Comparison of ENCODE assay signal across 18 mouse cellular contexts in the genomic region with DNA sequence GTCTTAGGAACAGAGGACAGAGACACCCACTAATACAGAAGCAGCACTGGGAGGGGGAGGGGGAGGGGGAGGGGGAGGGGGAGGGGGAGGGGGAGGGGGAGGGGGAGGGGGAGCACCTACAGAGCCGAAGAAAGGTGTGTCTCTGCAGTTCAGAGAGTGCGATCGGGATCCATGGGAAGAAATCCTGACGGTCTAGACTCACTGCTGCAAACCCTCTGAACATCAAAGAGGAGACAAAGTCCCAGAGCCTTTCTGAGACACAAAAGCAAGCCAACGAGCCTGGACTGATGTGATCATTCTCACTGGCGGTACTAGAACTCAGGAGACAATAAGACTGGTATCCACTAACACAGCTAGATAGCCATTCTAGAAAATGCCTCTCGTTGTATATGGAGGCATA.
DNase-seq lines count a peak whose midpoint lies in the region; TF ChIP-seq lines count a peak whose summit lies in the region.
"Had no signal": no experiment of that assay in that cellular context is flagged by ENCODE, and none has a peak within 500 bp of the region (broad histone marks: within the 10 kb centered on the region; RNA-seq: fewer than 3 reads in every experiment).

No protein-coding gene starts in this region.

- peaks cover 0 to 9% of the 10 kb centered on the region in 2 experiments; a peak in 3 of 4 replicates for H3K4me1 ChIP-seq in ES-E14 (ENCODE audit: control insufficient read depth in 2 of 2, insufficient read depth in 2 of 2, low read length in 2 of 2, poor library complexity in 1 of 2)
- H3K4me1 ChIP-seq: embryonic facial prominence, embryonic 12.5 days; forebrain, embryonic 13.5 days; forebrain, embryonic 15.5 days had no signal

- in situ Hi-C loops in ES-E14 (cut with MboI; ENCODE audit: low sequenced_read_pairs in 2 of 2, unreplicated experiment in 2 of 2): no loop called here

- DNase-seq in ES-E14 (ENCODE audit: low read depth, low spot score) (peak; percentile 21), ZHBTc4 (ENCODE audit: low read depth, low spot score) (peak; percentile 76)
- DNase-seq in right cerebral cortex, postnatal 36 days (ENCODE audit: low spot score in 2 of 2): no peak
- no peak for DNase-seq in right cerebral cortex, postnatal 10 days (ENCODE audit: low spot score in 2 of 2)
- DNase-seq in thymus, postnatal 4 days: no peak
- DNase-seq: adrenal gland, adult 2 months; adrenal gland, postnatal 10 days; adrenal gland, postnatal 25 days; cerebellum, adult 11-12 months; cerebellum, adult 2 months; cerebellum, adult 9-10 months; cerebellum, postnatal 10 days; cerebellum, postnatal 25 days; forebrain, postnatal 0 days had no signal

- H3K27ac ChIP-seq in ES-E14 (ENCODE audit: insufficient read depth, low read depth, low read length, poor library complexity, severe bottlenecking): no peak overlapping the region; the same call in 1 of the 2 replicates
- H3K27ac ChIP-seq: embryonic facial prominence, embryonic 10.5 days; embryonic facial prominence, embryonic 12.5 days; forebrain, embryonic 13.5 days; forebrain, embryonic 15.5 days had no signal

- H3K36me3 ChIP-seq in ES-E14 (ENCODE audit: control insufficient read depth, insufficient read depth, low read length, poor library complexity, severe bottlenecking): peaks cover 10% of the 10 kb centered on the region

- H3K4me3 ChIP-seq in ES-E14 (ENCODE audit: insufficient read depth in 1 of 2, low read depth in 1 of 2, low read length in 2 of 2, poor library complexity in 1 of 2, severe bottlenecking in 1 of 2): no peak overlapping the region
- H3K4me3 ChIP-seq: embryonic facial prominence, embryonic 10.5 days; embryonic facial prominence, embryonic 12.5 days; forebrain, embryonic 13.5 days; forebrain, embryonic 15.5 days had no signal

- no peaks in the 10 kb centered on the region for H3K9me3 ChIP-seq in ES-E14 (ENCODE audit: control insufficient read depth, insufficient read depth, low read depth, low read length)
- H3K9me3 ChIP-seq: embryonic facial prominence, embryonic 10.5 days; embryonic facial prominence, embryonic 12.5 days; forebrain, embryonic 13.5 days; forebrain, embryonic 15.5 days had no signal

- H3K9ac ChIP-seq in ES-E14 (ENCODE audit: insufficient read depth, low read depth, low read length, poor library complexity, severe bottlenecking): no peak overlapping the region
- H3K9ac ChIP-seq: embryonic facial prominence, embryonic 12.5 days; forebrain, embryonic 13.5 days; forebrain, embryonic 15.5 days; forebrain, postnatal 0 days had no signal

TF ChIP-seq in ES-E14, 5 proteins besides CTCF, POLR2A, EP300 and RAD21:
- TF ChIP-seq ZC3H11A (IDR thresholded peaks at IDR 0.05; ENCODE audit: borderline replicate concordance, low read depth, low read length): no peak
- TF ChIP-seq HCFC1 (IDR thresholded peaks at IDR 0.05; ENCODE audit: borderline replicate concordance, insufficient read depth, low read length): no peak
- TF ChIP-seq ZNF384 (IDR thresholded peaks at IDR 0.05; ENCODE audit: low read depth, low read length): no peak
- no peak for TF ChIP-seq MAFK (IDR thresholded peaks at IDR 0.05; ENCODE audit: insufficient read depth, low read depth, low read length)
- no peak for TF ChIP-seq CHD2 (IDR thresholded peaks at IDR 0.05; ENCODE audit: low read depth, low read length)

Comparison
In these comparisons a context has a peak if more than half of its experiments do, and no peak if none do; other contexts are left out.
1. DNase-seq: peak in ES-E14 (single experiment) and ZHBTc4 (single experiment); none in right cerebral cortex, postnatal 36 days (0 of 2), right cerebral cortex, postnatal 10 days (0 of 2) and thymus, postnatal 4 days (single experiment).